Comparison of ENCODE assay signal across 20 mouse cellular contexts in the genomic region with DNA sequence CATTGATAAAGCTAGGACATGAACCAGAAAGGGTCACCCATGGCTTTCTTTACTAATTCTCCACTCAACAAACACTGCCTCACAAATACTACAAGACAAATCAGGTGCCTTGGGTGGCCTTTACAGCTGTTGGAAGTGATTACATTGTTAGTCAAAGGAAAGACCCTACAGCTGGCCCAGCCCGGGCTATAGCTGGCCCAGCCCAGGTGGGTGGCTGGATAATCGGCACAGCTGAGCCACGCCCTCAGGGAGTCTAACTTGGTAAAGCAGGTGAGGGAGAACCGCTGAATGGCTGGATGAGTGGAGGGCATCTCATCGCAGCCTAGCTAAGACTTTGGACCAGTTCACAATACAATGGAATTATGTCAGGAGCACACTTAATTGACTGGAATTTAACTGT.
"Had no signal": no experiment of that assay in that cellular context is flagged by ENCODE, and none has a peak within 500 bp of the region (broad histone marks: within the 10 kb centered on the region; RNA-seq: fewer than 3 reads in every experiment).

No protein-coding gene starts in this region.

- DNase-seq: lung, adult 18-20 months; lung, postnatal 10 days; lung, postnatal 4 days; midbrain, embryonic 14.5 days; retina, postnatal 1 day; right cerebral cortex, adult 18-20 months; right cerebral cortex, postnatal 25 days; right cerebral cortex, postnatal 4 days; thymus, adult 18-20 months; thymus, postnatal 14 days; thymus, postnatal 36 days had no signal

- H3K27me3 ChIP-seq: liver, embryonic 12.5 days; midbrain, embryonic 12.5 days; neural tube, embryonic 13.5 days; neural tube, embryonic 15.5 days had no signal

- H3K4me1 ChIP-seq: midbrain, embryonic 10.5 days; midbrain, embryonic 12.5 days had no signal

- H3K4me3 ChIP-seq: liver, embryonic 12.5 days; midbrain, embryonic 10.5 days; midbrain, embryonic 12.5 days; myocyte; neural tube, embryonic 13.5 days; neural tube, embryonic 15.5 days had no signal

- H3K36me3 ChIP-seq: liver, embryonic 12.5 days had no signal

- H3K9me3 ChIP-seq: liver, embryonic 12.5 days; midbrain, embryonic 12.5 days; neural tube, embryonic 13.5 days; neural tube, embryonic 15.5 days had no signal

- H3K9ac ChIP-seq: liver, embryonic 12.5 days; liver, embryonic 14.5 days; lung, embryonic 14.5 days; midbrain, embryonic 12.5 days; neural tube, embryonic 13.5 days; neural tube, embryonic 15.5 days had no signal

- H3K4me2 ChIP-seq: liver, embryonic 12.5 days; lung, embryonic 14.5 days; midbrain, embryonic 12.5 days; neural tube, embryonic 13.5 days; neural tube, embryonic 15.5 days had no signal

- ATAC-seq: liver, embryonic 12.5 days; midbrain, embryonic 16.5 days had no signal

- H3K27ac ChIP-seq: liver, embryonic 12.5 days; liver, embryonic 14.5 days; midbrain, embryonic 10.5 days; midbrain, embryonic 12.5 days; neural tube, embryonic 13.5 days; neural tube, embryonic 15.5 days had no signal
